Mouse (Mus musculus) monocyte, adult 59 days (primary cell): ENCODE results near the gene Ndp. TPM values are rescaled to one million over a fixed set of nuclear protein-coding genes. Genes with fewer than 3 reads are reported as not detected.

Experiments
- total RNA-seq, 2 experiments: library from RNA; stranded (reverse); gene quantifications; one replicate each; pipeline ENCODE4 v1.2.4; 2023

Ndp gene
- total RNA-seq: not detected

DNA sequence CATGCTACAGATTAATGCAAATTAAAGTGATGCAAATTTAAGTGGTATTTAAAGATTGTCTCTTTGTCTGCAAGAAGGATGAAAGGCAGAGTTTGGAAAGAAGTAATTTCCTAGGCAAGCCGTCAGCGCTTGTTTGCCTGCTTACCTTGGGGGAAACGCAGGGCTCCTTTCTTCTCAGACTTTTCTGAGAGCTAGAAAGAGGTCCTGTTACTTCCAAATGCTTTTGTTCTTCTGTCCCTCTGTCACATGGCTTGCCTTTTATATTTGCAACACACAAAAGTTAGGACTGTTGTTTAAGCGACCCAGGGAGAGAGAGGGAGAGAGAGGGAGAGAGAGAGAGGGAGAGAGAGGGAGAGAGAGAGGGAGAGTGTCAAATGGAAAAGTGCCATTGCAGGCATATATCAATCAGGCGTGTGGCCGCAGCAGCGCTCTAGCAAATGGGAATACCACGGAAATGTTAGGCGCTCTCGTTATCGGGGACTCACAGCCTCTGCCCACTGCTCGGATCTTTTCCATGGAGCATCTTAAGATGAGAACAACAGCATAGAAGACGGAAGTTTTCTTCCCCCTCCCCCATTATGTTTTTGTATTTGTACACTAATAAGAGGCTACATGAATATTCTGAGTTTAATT lies at the start of gene Ndp:
Gene Ndp, minus strand, starts transcription at position 534 of the 633 bp plus-strand sequence.

Other genes starting within 250 kb of the Ndp start
- 1 to 10 TPM; 1.3 to 8.8 TPM for gene Maob, start 94.4 kb downstream of the Ndp start, total RNA-seq